Mouse (Mus musculus) bone marrow, adult 2 months (tissue): ENCODE results near the gene Gm3072.
"Not testable (repeated sequence)": the region's sequence is repeated elsewhere in the genome, so short reads cannot be mapped to it uniquely, and the experiment has no call there.

Experiments used
- CTCF ChIP-seq: fragments of 200-500 bp; IDR thresholded peaks from 2 replicates; pipeline ENCODE4 v1.5.1; 2011; ENCODE audit warnings: low read length, control low read depth; ENCODE audit not compliant: control insufficient read depth, insufficient read depth
- POLR2A ChIP-seq: fragments of 200-500 bp; IDR thresholded peaks from 2 replicates; pipeline ENCODE4 v1.6.1; 2011; ENCODE audit warnings: low read depth, mild to moderate bottlenecking, control low read depth, low read length, borderline replicate concordance; ENCODE audit not compliant: control insufficient read depth

DNA sequence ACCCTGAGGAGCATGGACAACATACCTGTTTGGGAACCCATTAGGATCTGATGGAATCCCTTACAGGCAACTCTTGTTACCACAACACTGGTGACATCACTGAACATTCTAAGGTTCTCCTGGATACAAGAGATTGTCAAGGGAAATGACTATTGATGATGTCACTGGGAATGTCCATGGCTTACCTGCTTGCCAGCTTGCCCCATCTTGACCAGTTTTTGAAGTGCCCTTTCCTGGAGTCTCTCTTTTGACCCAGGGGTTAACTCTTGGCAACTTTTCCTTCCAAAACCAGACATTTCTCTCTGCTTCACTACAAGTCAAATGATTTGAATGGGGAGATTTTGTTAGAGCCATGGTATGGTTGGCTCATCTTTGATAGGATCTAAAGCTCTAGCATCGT lies 22.0 kb upstream of the Gm3072 start, which contains the start of gene Gm3676:
- not testable (repeated sequence) for TF ChIP-seq CTCF, POLR2A
